Mouse (Mus musculus) lung, postnatal 25 days (tissue): ENCODE results near the gene Tmed6.
"Not testable (repeated sequence)": the region's sequence is repeated elsewhere in the genome, so short reads cannot be mapped to it uniquely, and the experiment has no call there.

Source experiments
- DNase-seq: peaks from one replicate; pipeline ENCODE4 v3.0.0; 2022; ENCODE audit warnings: low spot score

The Tmed6 gene

GRCm38 (mm10) chr8:107073706-107074105, 8.3 kb upstream of the Tmed6 start:
- DNase-seq, result no peak

- no peak for DNase-seq
These were observed 2.8 kb downstream of the Tmed6 start for GRCm38 (mm10) chr8:107062613-107063012.

- no peak for DNase-seq
These were observed 8.5 kb downstream of the Tmed6 start for GRCm38 (mm10) chr8:107056973-107057369.

- peak; percentile 98 for DNase-seq
These were observed 9.1 kb downstream of the Tmed6 start, which contains the start of the genes Cog8 and Nip7 for GRCm38 (mm10) chr8:107056076-107056972. Cog8 (minus strand) TSS chr8:107056689. Nip7 (plus strand) TSS chr8:107056877.

GRCm38 (mm10) chr8:107052046-107052445, 13.4 kb downstream of the Tmed6 start:
- DNase-seq, result no peak

GRCm38 (mm10) chr8:107049480-107049879, 16.0 kb downstream of the Tmed6 start:
- no peak for DNase-seq

- peak; percentile 78 for DNase-seq
These were observed 17.1 kb downstream of the Tmed6 start, which contains the start of gene Pdf for GRCm38 (mm10) chr8:107048061-107048941. Pdf (minus strand) TSS chr8:107048614.

- no peak for DNase-seq
These were observed 18.5 kb downstream of the Tmed6 start for GRCm38 (mm10) chr8:107046976-107047375.

GRCm38 (mm10) chr8:107045478-107045877, 20.0 kb downstream of the Tmed6 start:
- no peak for DNase-seq

- DNase-seq, result no peak
These were observed 24.8 kb downstream of the Tmed6 start for GRCm38 (mm10) chr8:107040632-107041031.

GRCm38 (mm10) chr8:107036626-107037025, 28.8 kb downstream of the Tmed6 start:
- no peak for DNase-seq

GRCm38 (mm10) chr8:107035641-107036040, 29.8 kb downstream of the Tmed6 start:
- DNase-seq, result no peak

- DNase-seq, result not testable (repeated sequence)
These were observed 31.8 kb downstream of the Tmed6 start for GRCm38 (mm10) chr8:107033609-107034008.

GRCm38 (mm10) chr8:107031577-107032090, 33.8 kb downstream of the Tmed6 start:
- no peak for DNase-seq

- peak; percentile 96 for DNase-seq
These were observed 34.5 kb downstream of the Tmed6 start, which contains the start of gene Vps4a for GRCm38 (mm10) chr8:107030650-107031576. Vps4a (plus strand) TSS chr8:107031222.

- no peak for DNase-seq
These were observed 35.4 kb downstream of the Tmed6 start for GRCm38 (mm10) chr8:107030058-107030457.

- no peak for DNase-seq
These were observed 36.1 kb downstream of the Tmed6 start for GRCm38 (mm10) chr8:107029310-107029709.

- no peak for DNase-seq
These were observed 42.0 kb downstream of the Tmed6 start for GRCm38 (mm10) chr8:107023479-107023878.

GRCm38 (mm10) chr8:107014915-107015314, 50.5 kb downstream of the Tmed6 start:
- DNase-seq, result no peak

GRCm38 (mm10) chr8:107012666-107013065, 52.8 kb downstream of the Tmed6 start:
- DNase-seq, result no peak
